Mouse (Mus musculus) neural tube, embryonic 11.5 days (tissue): ENCODE results near the gene Wdr61. TPM values are rescaled to one million over a fixed set of nuclear protein-coding genes. Genes with fewer than 3 reads are reported as not detected.

Experiments used
- ATAC-seq: fragments of 200-750 bp; cut with Nextera tagmentation; 2 replicates; pipeline ENCODE4 v1.8.0; 2017; ENCODE audit warnings: moderate number of reproducible peaks, mild to moderate bottlenecking, moderate TSS enrichment, moderate library complexity; ENCODE audit not compliant: insufficient read depth, low FRiP score, low TSS enrichment
- DNase-seq: peaks from one replicate; pipeline ENCODE4 v3.0.0-alpha.2; 2015; ENCODE audit warnings: low spot score
- H3K27ac ChIP-seq: fragments of 300-500 bp; sonication (generic); 2 replicates; pipeline ENCODE4 v1.5.1; 2014; ENCODE audit warnings: low read depth, mild to moderate bottlenecking, low read length
- H3K27me3 ChIP-seq: fragments of 300-500 bp; sonication (generic); 2 replicates; pipeline ENCODE4 v1.6.1; 2014; ENCODE audit warnings: mild to moderate bottlenecking, low read length, mixed read lengths; ENCODE audit not compliant: control insufficient read depth, insufficient read depth
- H3K36me3 ChIP-seq: fragments of 300-500 bp; sonication (generic); 2 replicates; pipeline ENCODE4 v1.6.1; 2014; ENCODE audit warnings: mild to moderate bottlenecking, low read length, moderate library complexity, mixed read lengths; ENCODE audit not compliant: control insufficient read depth, insufficient read depth
- H3K4me1 ChIP-seq: fragments of 300-500 bp; sonication (generic); 2 replicates; pipeline ENCODE4 v1.6.1; 2014; ENCODE audit warnings: low read length, mixed read lengths; ENCODE audit not compliant: control insufficient read depth, insufficient read depth
- H3K4me2 ChIP-seq: fragments of 300-500 bp; sonication (generic); 2 replicates; pipeline ENCODE4 v1.6.1; 2014; ENCODE audit warnings: low read depth, mild to moderate bottlenecking, moderate library complexity
- H3K4me3 ChIP-seq: fragments of 300-500 bp; sonication (generic); 2 replicates; pipeline ENCODE4 v1.5.1; 2014; ENCODE audit warnings: low read depth, low read length
- H3K9ac ChIP-seq: fragments of 300-500 bp; sonication (generic); 2 replicates; pipeline ENCODE4 v1.6.1; 2014; ENCODE audit warnings: mild to moderate bottlenecking, low read length
- H3K9me3 ChIP-seq: fragments of 300-500 bp; sonication (generic); 2 replicates; pipeline ENCODE4 v1.6.1; 2016; ENCODE audit warnings: low read length; ENCODE audit not compliant: control insufficient read depth
- WGBS: fragments of 180-500 bp; shearing (Covaris S2); extraction: QIAGEN DNeasy Blood & Tissue Kit; methylation state at CpG from one replicate; pipeline ENCODE4 v1.1.7; 2014; 5-methylcytosine and 5-hydroxymethylcytosine counted together
- polyA plus RNA-seq: library from polyadenylated mRNA; unstranded; fragments of >200 nt; fragmentation: Nextera tagmentation; extraction: Ambion mirVana; gene quantifications from 2 replicates; pipeline ENCODE4 v1.2.1, GENCODE M21; 2014

The Wdr61 gene
- polyA plus RNA-seq, 1 experiment from 2014 or later = 145 TPM

DNA sequence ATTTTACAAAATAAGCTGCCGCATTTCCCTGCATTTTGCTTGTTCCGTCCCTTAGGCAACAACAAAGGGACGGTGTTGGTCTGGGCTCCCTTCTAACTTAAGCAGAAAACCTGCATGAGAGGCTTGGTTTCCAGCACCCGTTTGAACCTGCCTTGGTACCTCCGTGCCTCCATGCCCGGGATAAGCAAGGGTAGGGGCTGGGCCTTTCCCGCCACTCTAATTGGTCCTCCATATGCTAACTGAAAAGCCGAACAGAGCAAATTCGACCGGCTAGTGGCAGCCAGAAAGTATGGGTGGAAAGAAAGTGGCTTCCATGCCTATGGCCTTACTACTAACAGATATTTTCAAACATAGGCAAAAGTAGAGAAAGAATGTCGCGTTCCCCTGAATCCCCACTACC, 29.8 kb upstream of the Wdr61 start:
- Histone ChIP-seq H3K9ac (no peak overlapping the region), H3K27me3 (peaks cover 24% of the 10 kb centered on the region)

DNA sequence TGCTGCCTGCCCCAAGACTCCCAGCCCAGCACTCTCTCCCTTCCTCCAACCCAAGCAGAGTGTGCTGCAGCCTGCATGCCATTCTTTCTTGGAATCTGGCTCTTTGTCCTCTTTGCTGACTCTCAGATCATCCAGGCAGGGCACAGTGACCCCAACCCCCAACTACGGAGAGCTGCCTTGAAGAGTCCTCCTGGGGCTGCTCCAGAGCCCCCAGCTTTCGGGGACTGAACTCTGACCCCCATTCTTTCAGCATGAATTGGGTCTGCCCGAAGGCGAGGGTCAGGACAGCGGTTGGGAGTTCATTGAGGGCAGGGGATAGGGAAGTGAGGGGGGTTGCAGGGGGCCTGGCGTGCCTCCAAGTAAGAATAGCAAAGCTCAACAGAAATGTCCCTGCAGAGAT, 25.3 kb upstream of the Wdr61 start:
- H3K9ac ChIP-seq = peak overlapping the region; percentile 18; the same call in 1 of the 2 replicates
- WGBS = 20% methylated on average over 6 of the region's 6 CpGs
- H3K4me2 ChIP-seq = no peak overlapping the region
- H3K4me1 ChIP-seq = peaks cover 9% of the 10 kb centered on the region
- H3K4me3 ChIP-seq = no peak overlapping the region
- no peaks in the 10 kb centered on the region for H3K36me3 ChIP-seq
- H3K27me3 ChIP-seq = peaks cover 11% of the 10 kb centered on the region
- ATAC-seq (no peak), DNase-seq (peak; percentile 32)
- no peaks in the 10 kb centered on the region for H3K9me3 ChIP-seq
- no peak overlapping the region for H3K27ac ChIP-seq

More for the DNA sequence above, 29.8 kb upstream of the Wdr61 start:
- Histone ChIP-seq H3K27ac (no peak overlapping the region), H3K4me1 (peaks cover 23% of the 10 kb centered on the region), H3K4me3 (peak overlapping the region; percentile 41), H3K9me3 (no peaks in the 10 kb centered on the region), H3K4me2 (peak overlapping the region; percentile 69), H3K36me3 (no peaks in the 10 kb centered on the region)
- DNase-seq (no peak), ATAC-seq (no peak)
- 19% methylated on average over 12 of the region's 12 CpGs for WGBS

GRCm38 (mm10) chr9:54752944-54753295, 18.6 kb upstream of the Wdr61 start:
- Histone ChIP-seq H3K4me1 (peaks cover 20% of the 10 kb centered on the region), H3K4me3 (no peak overlapping the region), H3K36me3 (no peaks in the 10 kb centered on the region), H3K27me3 (peaks cover 4% of the 10 kb centered on the region; the same call in 1 of the 2 replicates), H3K27ac (peak overlapping the region; percentile 39), H3K4me2 (peak overlapping the region; percentile 2; the same call in 1 of the 2 replicates), H3K9me3 (no peaks in the 10 kb centered on the region), H3K9ac (no peak overlapping the region)
- ATAC-seq (peak; percentile 40; the same call in 1 of the 2 replicates), DNase-seq (no peak)
- 19% methylated on average over 11 of the region's 11 CpGs for WGBS

DNA sequence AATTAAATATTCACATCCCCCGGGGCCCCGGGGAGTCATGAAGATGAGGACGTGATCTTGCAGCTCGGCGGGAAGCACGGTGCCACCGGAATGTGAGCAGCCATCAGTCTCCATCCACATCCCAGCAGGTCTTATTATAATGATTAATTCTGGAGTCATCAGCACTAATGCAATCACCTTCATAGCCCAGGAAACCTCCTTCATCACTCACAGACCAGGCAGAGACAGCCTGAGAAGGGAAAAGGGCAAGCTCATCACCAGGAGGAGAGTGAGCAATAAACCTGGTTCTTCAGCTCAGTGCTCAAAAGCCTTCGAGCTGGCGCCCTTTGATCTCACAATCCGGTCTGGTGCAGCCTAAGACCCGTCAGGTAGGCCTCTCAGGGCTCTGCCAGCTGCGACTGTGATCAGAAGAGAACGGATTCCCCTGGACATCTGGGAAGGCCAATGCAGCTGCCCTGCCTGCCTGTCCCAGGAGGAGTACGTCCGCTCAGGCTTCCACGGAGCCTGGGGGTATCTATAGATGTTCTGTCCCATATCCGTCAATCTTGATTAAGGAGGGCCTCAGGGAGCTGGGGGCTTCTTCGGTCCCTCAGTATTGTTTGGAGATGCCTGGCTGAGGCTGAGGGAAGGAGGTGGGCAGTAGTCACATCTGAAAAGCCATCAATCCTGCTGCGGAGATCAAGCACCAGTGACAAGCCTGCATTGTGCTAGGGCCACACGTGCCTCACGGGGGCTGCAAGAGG, 18.1 kb upstream of the Wdr61 start:
- Histone ChIP-seq H3K27me3 (peaks cover 4% of the 10 kb centered on the region; the same call in 1 of the 2 replicates), H3K27ac (peak overlapping the region; percentile 39), H3K4me2 (peak overlapping the region; percentile 2; the same call in 1 of the 2 replicates), H3K4me3 (no peak overlapping the region), H3K36me3 (no peaks in the 10 kb centered on the region), H3K9ac (no peak overlapping the region), H3K9me3 (no peaks in the 10 kb centered on the region), H3K4me1 (peaks cover 20% of the 10 kb centered on the region)
- DNase-seq (peak; percentile 67), ATAC-seq (peak; percentile 67)
- 5% methylated on average over 21 of the region's 21 CpGs for WGBS

DNA sequence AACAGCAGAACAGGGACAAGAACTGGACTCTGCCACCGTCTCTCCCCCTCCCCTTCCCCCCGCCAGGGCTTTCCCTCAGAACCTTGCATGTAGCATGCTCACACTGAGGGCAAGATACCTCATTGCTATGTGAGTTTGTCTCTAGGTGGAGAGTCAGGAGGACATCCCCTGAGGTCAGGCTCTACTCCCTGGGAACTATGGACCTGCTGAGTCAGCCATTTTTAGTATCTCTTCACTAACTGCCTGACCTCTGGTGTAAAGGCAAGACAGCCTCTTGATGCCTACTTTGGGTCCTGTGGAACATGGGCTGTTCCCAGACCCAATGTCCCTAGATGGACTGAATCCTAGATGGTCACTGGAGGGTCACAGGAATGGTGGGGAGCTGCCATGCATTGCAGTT, 17.4 kb upstream of the Wdr61 start:
- DNase-seq (no peak), ATAC-seq (no peak)
- Histone ChIP-seq H3K9ac (no peak overlapping the region), H3K36me3 (no peaks in the 10 kb centered on the region), H3K27me3 (peaks cover 4% of the 10 kb centered on the region; the same call in 1 of the 2 replicates), H3K4me2 (no peak overlapping the region), H3K4me1 (peaks cover 20% of the 10 kb centered on the region), H3K9me3 (no peaks in the 10 kb centered on the region), H3K27ac (no peak overlapping the region), H3K4me3 (no peak overlapping the region)
- 73% methylated on average over 2 of the region's 2 CpGs for WGBS

GRCm38 (mm10) chr9:54750215-54750981, 16.1 kb upstream of the Wdr61 start:
- no peaks in the 10 kb centered on the region for H3K36me3 ChIP-seq
- H3K9me3 ChIP-seq = no peaks in the 10 kb centered on the region
- H3K9ac ChIP-seq = no peak overlapping the region
- no peak overlapping the region for H3K4me3 ChIP-seq
- WGBS = 80% methylated on average over 7 of the region's 7 CpGs
- H3K27ac ChIP-seq = no peak overlapping the region
- H3K4me2 ChIP-seq = no peak overlapping the region
- no peak for ATAC-seq
- DNase-seq = no peak
- H3K4me1 ChIP-seq = peaks cover 33% of the 10 kb centered on the region
- peaks cover 4% of the 10 kb centered on the region; the same call in 1 of the 2 replicates for H3K27me3 ChIP-seq

DNA sequence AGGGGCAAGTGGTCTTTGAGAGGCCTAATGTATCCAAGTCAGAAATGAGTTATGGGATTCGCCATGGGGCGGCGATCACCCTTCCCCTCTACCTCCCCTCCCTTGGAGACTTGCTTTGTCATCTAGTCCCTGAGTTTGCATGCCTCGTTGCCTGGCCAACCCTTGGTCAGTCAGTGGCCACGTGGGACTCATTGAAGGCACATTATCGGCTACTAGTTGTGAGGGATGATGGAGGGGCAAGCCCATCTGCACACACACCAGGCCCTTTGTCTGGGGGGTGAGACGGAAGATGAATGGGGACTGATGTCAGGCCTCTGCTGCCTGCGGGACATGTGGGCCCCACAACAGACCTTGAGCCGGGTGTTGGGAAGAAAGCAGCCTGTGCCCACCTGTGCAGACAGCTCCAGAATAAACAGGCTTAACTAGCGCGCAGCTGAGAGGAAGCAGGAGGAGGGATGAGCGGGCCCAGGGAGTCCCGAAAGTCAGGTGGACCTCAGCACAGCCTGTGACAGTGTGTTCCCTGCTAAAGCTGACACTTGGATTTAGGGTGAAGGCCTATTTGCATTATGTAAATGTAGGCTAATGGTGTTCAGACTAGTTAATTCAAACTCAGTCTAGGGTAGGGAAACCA, 11.5 kb upstream of the Wdr61 start:
- Histone ChIP-seq H3K9me3 (no peaks in the 10 kb centered on the region), H3K27me3 (peaks cover 7% of the 10 kb centered on the region; the same call in 1 of the 2 replicates), H3K4me3 (no peak overlapping the region), H3K4me2 (no peak overlapping the region), H3K9ac (no peak overlapping the region), H3K36me3 (no peaks in the 10 kb centered on the region), H3K27ac (peak overlapping the region; percentile 56), H3K4me1 (peaks cover 14% of the 10 kb centered on the region)
- DNase-seq (peak; percentile 85), ATAC-seq (peak; percentile 89)
- WGBS = 7% methylated on average over 13 of the region's 13 CpGs

DNA sequence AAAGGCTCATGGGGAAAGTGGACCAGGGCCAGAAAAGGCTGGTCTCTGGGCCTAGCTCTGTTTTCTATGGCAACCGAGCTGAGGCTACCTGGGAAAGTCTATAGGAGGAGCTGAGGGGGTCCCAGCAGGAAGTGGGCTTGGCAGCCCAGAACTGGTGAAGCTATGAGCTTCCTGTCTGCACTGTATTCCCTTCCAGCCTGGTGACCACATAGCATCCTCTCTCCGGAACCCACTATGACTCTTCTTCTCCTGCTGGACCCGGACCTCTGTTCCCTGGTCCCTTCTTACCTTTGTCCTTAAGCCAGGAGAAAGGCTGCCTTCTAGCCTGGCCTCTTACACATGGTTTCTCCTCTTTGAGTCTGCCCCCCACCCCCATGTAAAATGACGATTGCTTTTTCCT, 9.6 kb upstream of the Wdr61 start:
- no peak for ATAC-seq
- no peak overlapping the region for H3K4me2 ChIP-seq
- peaks cover 7% of the 10 kb centered on the region; the same call in 1 of the 2 replicates for H3K27me3 ChIP-seq
- no peak overlapping the region for H3K4me3 ChIP-seq
- DNase-seq = no peak
- no peak overlapping the region for H3K27ac ChIP-seq
- H3K9ac ChIP-seq = no peak overlapping the region
- H3K4me1 ChIP-seq = peaks cover 14% of the 10 kb centered on the region
- no peaks in the 10 kb centered on the region for H3K9me3 ChIP-seq
- no peaks in the 10 kb centered on the region for H3K36me3 ChIP-seq
- 90% methylated on average over 4 of the region's 4 CpGs for WGBS
